Mouse (Mus musculus) MEL (cell line): Measurements from ENCODE around the gene Chchd2.

Experiments used
- CTCF ChIP-seq, 3 experiments: IDR thresholded peaks in 2 of 3; conservative IDR thresholded peaks in 1 of 3; 2 replicates each; pipeline ENCODE4 v1.5.1; 2011 to 2012; ENCODE audit warnings: low read length in 3 of 3, low read depth in 2 of 3, mild to moderate bottlenecking in 2 of 3, improper control_type of control experiment in 1 of 3, inconsistent platforms in 1 of 3, mixed read lengths in 1 of 3, moderate library complexity in 1 of 3; ENCODE audit not compliant: control insufficient read depth in 1 of 3, insufficient read depth in 1 of 3, poor library complexity in 1 of 3, severe bottlenecking in 1 of 3
- EP300 ChIP-seq, 2 experiments: IDR thresholded peaks; 2 replicates each; pipeline ENCODE4 v1.6.1; 2011; ENCODE audit warnings: improper control_type of control experiment in 2 of 2, low read length in 2 of 2, low read depth in 1 of 2, mild to moderate bottlenecking in 1 of 2
- POLR2A ChIP-seq, 2 experiments: IDR thresholded peaks; 2 replicates each; pipeline ENCODE4 v1.6.1; 2011 to 2012; ENCODE audit warnings: low read length in 2 of 2, mild to moderate bottlenecking in 2 of 2, control low read depth in 1 of 2, improper control_type of control experiment in 1 of 2, low read depth in 1 of 2, moderate library complexity in 1 of 2; ENCODE audit not compliant: control insufficient read depth in 1 of 2, insufficient read depth in 1 of 2, poor library complexity in 1 of 2

DNA sequence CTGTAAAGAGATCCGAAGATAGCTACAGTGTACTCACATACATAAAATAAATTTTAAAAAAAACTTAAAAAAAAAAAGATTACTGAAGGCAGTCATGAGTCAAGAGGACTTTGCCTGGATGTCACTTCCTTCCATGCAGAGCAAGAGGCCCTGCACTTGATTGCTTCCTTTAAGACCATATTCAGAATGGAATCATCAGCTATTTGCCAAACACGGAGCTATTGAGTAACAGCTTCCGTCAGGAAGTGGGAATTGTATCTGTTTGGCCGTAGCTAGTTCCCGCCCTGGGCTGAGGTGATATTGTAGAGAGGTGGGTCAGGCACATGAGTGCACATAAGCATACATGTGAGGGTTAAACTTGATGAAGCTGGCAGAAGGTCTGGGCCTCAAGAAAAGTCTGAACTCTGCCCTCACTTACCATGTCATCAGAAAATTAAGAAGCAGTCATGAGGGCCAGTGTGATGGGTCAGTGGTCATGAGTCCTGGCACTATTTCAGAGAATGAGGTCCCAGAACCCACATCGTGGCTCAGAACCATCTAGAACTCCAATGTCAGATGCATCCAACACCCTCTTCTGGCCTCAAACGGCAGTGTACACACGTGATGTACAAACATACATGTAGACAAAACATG is 37.7 kb upstream of the Chchd2 start:
- TF ChIP-seq CTCF (IDR thresholded peaks at IDR 0.05 in 2 of 3, conservative IDR thresholded peaks at IDR 0.05 in 1 of 3; ENCODE audit: control insufficient read depth in 1 of 3, insufficient read depth in 1 of 3, low read depth in 2 of 3, low read length in 3 of 3, poor library complexity in 1 of 3, severe bottlenecking in 1 of 3) = no peak
- TF ChIP-seq POLR2A (IDR thresholded peaks at IDR 0.05; ENCODE audit: control insufficient read depth in 1 of 2, insufficient read depth in 1 of 2, low read depth in 1 of 2, low read length in 2 of 2, poor library complexity in 1 of 2) = no peak
- TF ChIP-seq EP300 (IDR thresholded peaks at IDR 0.05; ENCODE audit: low read depth in 1 of 2, low read length in 2 of 2) = no peak
